Mouse (Mus musculus) kidney, adult 18-20 months (tissue): ENCODE results near the gene Sec14l1.

Experiments used
- DNase-seq: peaks from one replicate; pipeline ENCODE4 v3.0.0; 2021

Sec14l1 gene

GRCm38 (mm10) chr11:117130888-117131287, 15.9 kb downstream of the Sec14l1 start:
- DNase-seq, result no peak

GRCm38 (mm10) chr11:117131450-117131849, 16.5 kb downstream of the Sec14l1 start:
- no peak for DNase-seq

GRCm38 (mm10) chr11:117134776-117135387, 19.9 kb downstream of the Sec14l1 start:
- DNase-seq, result no peak

GRCm38 (mm10) chr11:117135457-117136290, 20.7 kb downstream of the Sec14l1 start:
- DNase-seq, result no peak

- no peak for DNase-seq
These were observed 21.9 kb downstream of the Sec14l1 start for GRCm38 (mm10) chr11:117136880-117137279.

GRCm38 (mm10) chr11:117138213-117138761, 23.3 kb downstream of the Sec14l1 start:
- no peak for DNase-seq

GRCm38 (mm10) chr11:117138795-117139463, 24.0 kb downstream of the Sec14l1 start:
- DNase-seq, result no peak

- DNase-seq, result no peak
These were observed 26.5 kb downstream of the Sec14l1 start for GRCm38 (mm10) chr11:117141376-117142001.

- peak; percentile 77 for DNase-seq
These were observed 27.5 kb downstream of the Sec14l1 start for GRCm38 (mm10) chr11:117142507-117142906.

- DNase-seq, result no peak
These were observed 30.6 kb downstream of the Sec14l1 start for GRCm38 (mm10) chr11:117145451-117146117.

GRCm38 (mm10) chr11:117146118-117146506, 31.1 kb downstream of the Sec14l1 start:
- DNase-seq, result no peak

- no peak for DNase-seq
These were observed 32.0 kb downstream of the Sec14l1 start for GRCm38 (mm10) chr11:117146776-117147536.

- DNase-seq, result no peak
These were observed 34.1 kb downstream of the Sec14l1 start for GRCm38 (mm10) chr11:117148893-117149685.

- DNase-seq, result no peak
These were observed 35.5 kb downstream of the Sec14l1 start for GRCm38 (mm10) chr11:117150467-117150966.

GRCm38 (mm10) chr11:117151461-117151860, 36.5 kb downstream of the Sec14l1 start:
- no peak for DNase-seq

- DNase-seq, result no peak
These were observed 37.6 kb downstream of the Sec14l1 start for GRCm38 (mm10) chr11:117152541-117152940.

GRCm38 (mm10) chr11:117153553-117153952, 38.6 kb downstream of the Sec14l1 start:
- no peak for DNase-seq

GRCm38 (mm10) chr11:117154088-117154815, 39.3 kb downstream of the Sec14l1 start:
- DNase-seq, result peak; percentile 51

- peak; percentile 32 for DNase-seq
These were observed 41.8 kb downstream of the Sec14l1 start for GRCm38 (mm10) chr11:117156725-117157124.

GRCm38 (mm10) chr11:117158343-117158742, 43.4 kb downstream of the Sec14l1 start:
- no peak for DNase-seq
